Mouse (Mus musculus) stomach, embryonic 14.5 days (tissue): ENCODE measurements at regions not wholly inside any gene's neighbourhood (a gene's known extent, or its start where the extent isn't known, plus 50 kb on each side); places are given as distances from the start of the nearest gene placed in this dataset.

Experiments
- ATAC-seq: fragments of 200-750 bp; cut with Nextera tagmentation; 2 replicates; pipeline ENCODE4 v1.8.0; 2017; ENCODE audit warnings: low read depth, moderate TSS enrichment; ENCODE audit not compliant: insufficient number of reproducible peaks, insufficient read depth, low FRiP score
- H3K27ac ChIP-seq: fragments of 300-500 bp; sonication (generic); 2 replicates; pipeline ENCODE4 v1.5.1; 2014; ENCODE audit warnings: mild to moderate bottlenecking, low read length, moderate library complexity, mixed read lengths
- H3K27me3 ChIP-seq: fragments of 300-500 bp; sonication (generic); 2 replicates; pipeline ENCODE4 v1.6.1; 2014; ENCODE audit warnings: low read length, control low read depth, mixed read lengths; ENCODE audit not compliant: control insufficient read depth, insufficient read depth
- H3K36me3 ChIP-seq: fragments of 300-500 bp; sonication (generic); 2 replicates; pipeline ENCODE4 v1.6.1; 2014; ENCODE audit warnings: mild to moderate bottlenecking, control low read depth, low read length, moderate library complexity, mixed read lengths; ENCODE audit not compliant: control insufficient read depth, insufficient read depth
- H3K4me1 ChIP-seq: fragments of 300-500 bp; sonication (generic); 2 replicates; pipeline ENCODE4 v1.6.1; 2014; ENCODE audit warnings: low read length, control low read depth, mixed read lengths; ENCODE audit not compliant: control insufficient read depth, insufficient read depth
- H3K4me2 ChIP-seq: fragments of 300-500 bp; sonication (generic); replicated peaks from 2 replicates; pipeline ENCODE4 v1.6.1; 2014; ENCODE audit warnings: low read depth, low read length, control low read depth
- H3K4me3 ChIP-seq: fragments of 300-500 bp; sonication (generic); 2 replicates; pipeline ENCODE4 v1.5.1; 2014; ENCODE audit warnings: low read depth, low read length, control low read depth
- H3K9ac ChIP-seq: fragments of 300-500 bp; sonication (generic); replicated peaks from 2 replicates; pipeline ENCODE4 v1.6.1; 2014; ENCODE audit warnings: low read depth, mild to moderate bottlenecking, control low read depth, low read length, moderate library complexity, mixed read lengths
- H3K9me3 ChIP-seq: fragments of 300-500 bp; sonication (generic); 2 replicates; pipeline ENCODE4 v1.6.1; 2016; ENCODE audit warnings: low read depth, low read length, control low read depth; ENCODE audit not compliant: control insufficient read depth
- WGBS: fragments of 180-500 bp; shearing (Covaris S2); extraction: QIAGEN DNeasy Blood & Tissue Kit; methylation state at CpG from one replicate; pipeline ENCODE4 v1.1.7; 2014; 5-methylcytosine and 5-hydroxymethylcytosine counted together

DNA sequence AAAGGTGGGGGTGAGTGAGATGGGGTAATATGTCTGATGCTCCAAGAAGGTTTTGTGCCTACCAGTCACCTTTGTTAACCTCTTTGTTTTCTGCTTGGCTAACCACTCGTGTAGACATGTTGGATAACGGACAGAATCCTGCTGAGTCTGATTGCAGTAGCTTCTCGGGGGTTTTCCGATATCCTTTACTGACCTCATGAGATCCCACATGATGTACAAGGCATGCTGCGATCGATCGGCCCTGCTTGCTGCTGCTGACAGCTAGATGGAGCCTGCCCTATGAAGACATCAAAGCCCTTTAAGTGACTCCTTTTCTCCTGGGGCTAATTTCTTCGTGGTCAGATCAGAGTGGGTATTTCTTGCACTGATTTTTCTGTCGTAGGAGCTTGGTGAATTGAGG lies 591.6 kb downstream of the Tmem132b start:
- no peak overlapping the region for H3K4me2 ChIP-seq
- no peak for ATAC-seq
- H3K9ac ChIP-seq: no peak overlapping the region
- no peaks in the 10 kb centered on the region for H3K36me3 ChIP-seq
- H3K4me1 ChIP-seq: no peaks in the 10 kb centered on the region
- no peak overlapping the region for H3K4me3 ChIP-seq
- no peaks in the 10 kb centered on the region for H3K9me3 ChIP-seq
- no peak overlapping the region for H3K27ac ChIP-seq
- WGBS: 78% methylated on average over 9 of the region's 9 CpGs
- no peaks in the 10 kb centered on the region for H3K27me3 ChIP-seq

DNA sequence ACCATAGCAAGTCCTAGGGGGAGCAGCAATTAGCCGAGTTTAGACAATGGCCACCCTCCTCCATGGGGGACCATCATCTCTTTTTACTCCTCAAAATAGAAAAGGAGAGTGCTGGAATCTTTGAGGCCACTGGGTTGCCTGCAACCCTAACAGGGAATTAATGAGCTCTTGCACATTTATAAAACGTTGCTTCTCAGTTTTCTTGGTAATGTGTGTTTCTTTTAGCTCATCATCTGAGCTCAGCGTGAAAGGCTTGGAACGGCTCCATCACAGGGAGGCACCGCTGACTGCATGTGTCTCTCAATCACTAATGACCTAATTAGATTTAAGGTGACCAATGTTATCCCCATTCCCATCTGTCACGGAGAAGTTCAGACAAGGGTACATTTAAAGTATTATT lies 595.9 kb downstream of the Tmem132b start:
- H3K4me3 ChIP-seq: no peak overlapping the region
- H3K36me3 ChIP-seq: no peaks in the 10 kb centered on the region
- no peaks in the 10 kb centered on the region for H3K4me1 ChIP-seq
- ATAC-seq: no peak
- H3K4me2 ChIP-seq: no peak overlapping the region
- no peaks in the 10 kb centered on the region for H3K27me3 ChIP-seq
- no peak overlapping the region for H3K27ac ChIP-seq
- 72% methylated on average over 6 of the region's 6 CpGs for WGBS
- no peaks in the 10 kb centered on the region for H3K9me3 ChIP-seq
- no peak overlapping the region for H3K9ac ChIP-seq

DNA sequence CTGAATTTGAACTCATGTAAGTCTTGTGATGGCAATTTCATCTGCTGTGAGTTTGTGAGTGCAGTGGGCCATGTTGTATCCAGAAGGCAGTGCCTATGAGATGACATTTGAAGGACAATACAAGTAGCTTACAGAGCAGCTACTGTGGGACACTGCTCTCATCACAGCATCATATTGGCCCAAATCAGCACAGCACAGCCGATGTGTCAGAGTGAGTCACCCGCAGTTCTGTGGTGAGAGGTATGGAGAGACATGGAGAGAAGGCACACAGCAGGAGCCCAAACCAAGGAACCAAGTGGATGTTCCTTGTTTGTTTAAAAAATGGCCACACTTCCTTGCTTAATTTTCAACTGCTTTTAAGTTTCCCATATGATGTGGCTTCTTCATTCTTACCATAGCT lies 617.3 kb downstream of the Tmem132b start:
- Histone ChIP-seq H3K9me3 (no peaks in the 10 kb centered on the region), H3K9ac (no peak overlapping the region), H3K27ac (no peak overlapping the region), H3K4me3 (no peak overlapping the region), H3K4me2 (no peak overlapping the region), H3K4me1 (no peaks in the 10 kb centered on the region), H3K36me3 (no peaks in the 10 kb centered on the region), H3K27me3 (no peaks in the 10 kb centered on the region)
- ATAC-seq: no peak
- WGBS: 95% methylated on average over 2 of the region's 2 CpGs

- Histone ChIP-seq H3K4me2 (no peak overlapping the region), H3K9ac (no peak overlapping the region), H3K36me3 (no peaks in the 10 kb centered on the region), H3K4me1 (no peaks in the 10 kb centered on the region), H3K4me3 (no peak overlapping the region), H3K27ac (no peak overlapping the region), H3K9me3 (no peaks in the 10 kb centered on the region), H3K27me3 (no peaks in the 10 kb centered on the region)
- no peak for ATAC-seq
- WGBS: 60% methylated on average over 6 of the region's 6 CpGs
These were observed 623.8 kb downstream of the Tmem132b start for GRCm38 (mm10) chr5:126155216-126155880.

DNA sequence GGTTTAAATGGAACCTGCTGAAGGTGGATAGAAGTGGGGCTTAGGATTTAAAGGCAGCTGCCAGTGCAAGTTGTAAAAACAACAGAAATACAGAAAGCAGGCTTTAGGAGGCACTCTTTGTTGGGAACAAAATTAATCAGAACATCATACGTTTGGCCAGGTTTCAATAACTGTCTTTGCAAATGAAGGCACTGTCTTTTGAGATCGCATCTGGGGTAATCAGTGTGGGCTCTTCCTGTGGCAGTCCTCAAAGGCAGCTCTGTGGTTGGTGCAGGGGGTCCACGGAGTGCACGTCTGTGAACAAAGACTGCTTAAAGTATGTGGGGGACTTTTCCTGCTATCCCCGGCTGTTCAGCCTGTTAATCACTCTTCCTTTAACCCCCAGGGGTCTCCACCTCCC lies 654.5 kb downstream of the Tmem132b start:
- H3K9ac ChIP-seq: no peak overlapping the region
- H3K36me3 ChIP-seq: no peaks in the 10 kb centered on the region
- WGBS: 62% methylated on average over 5 of the region's 5 CpGs
- no peaks in the 10 kb centered on the region for H3K27me3 ChIP-seq
- no peaks in the 10 kb centered on the region for H3K9me3 ChIP-seq
- H3K27ac ChIP-seq: no peak overlapping the region
- H3K4me2 ChIP-seq: no peak overlapping the region
- no peak overlapping the region for H3K4me3 ChIP-seq
- no peak for ATAC-seq
- no peaks in the 10 kb centered on the region for H3K4me1 ChIP-seq

DNA sequence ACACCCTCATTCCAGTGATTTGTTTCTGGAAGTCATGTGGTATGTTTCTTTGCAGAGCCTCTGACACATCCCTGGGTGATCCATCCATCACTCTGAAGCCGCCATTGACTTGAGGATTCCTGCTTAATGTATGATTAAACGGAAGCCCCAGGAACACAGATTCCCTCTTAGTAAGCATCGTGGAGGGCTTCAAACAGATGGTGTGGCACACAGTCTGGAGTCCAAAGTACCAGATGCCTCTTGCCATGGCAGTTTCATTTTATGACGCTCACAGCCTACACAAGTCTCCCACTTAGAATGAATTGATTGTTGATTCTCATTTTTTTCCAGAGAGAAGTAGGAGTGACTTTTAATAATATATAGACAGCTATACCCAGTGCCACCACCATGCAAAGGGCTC lies 668.3 kb downstream of the Tmem132b start:
- no peak overlapping the region for H3K9ac ChIP-seq
- WGBS: 49% methylated on average over 4 of the region's 4 CpGs
- no peak for ATAC-seq
- H3K9me3 ChIP-seq: no peaks in the 10 kb centered on the region
- no peak overlapping the region for H3K4me3 ChIP-seq
- no peaks in the 10 kb centered on the region for H3K36me3 ChIP-seq
- no peaks in the 10 kb centered on the region for H3K27me3 ChIP-seq
- no peak overlapping the region for H3K4me2 ChIP-seq
- H3K4me1 ChIP-seq: no peaks in the 10 kb centered on the region
- no peak overlapping the region for H3K27ac ChIP-seq

GRCm38 (mm10) chr5:126201535-126201934 lies 670.0 kb downstream of the Tmem132b start:
- Histone ChIP-seq H3K9me3 (no peaks in the 10 kb centered on the region), H3K27ac (no peak overlapping the region), H3K27me3 (no peaks in the 10 kb centered on the region), H3K4me3 (no peak overlapping the region), H3K9ac (no peak overlapping the region), H3K4me2 (no peak overlapping the region), H3K36me3 (no peaks in the 10 kb centered on the region), H3K4me1 (no peaks in the 10 kb centered on the region)
- WGBS: 25% methylated on average over 4 of the region's 4 CpGs
- no peak for ATAC-seq

DNA sequence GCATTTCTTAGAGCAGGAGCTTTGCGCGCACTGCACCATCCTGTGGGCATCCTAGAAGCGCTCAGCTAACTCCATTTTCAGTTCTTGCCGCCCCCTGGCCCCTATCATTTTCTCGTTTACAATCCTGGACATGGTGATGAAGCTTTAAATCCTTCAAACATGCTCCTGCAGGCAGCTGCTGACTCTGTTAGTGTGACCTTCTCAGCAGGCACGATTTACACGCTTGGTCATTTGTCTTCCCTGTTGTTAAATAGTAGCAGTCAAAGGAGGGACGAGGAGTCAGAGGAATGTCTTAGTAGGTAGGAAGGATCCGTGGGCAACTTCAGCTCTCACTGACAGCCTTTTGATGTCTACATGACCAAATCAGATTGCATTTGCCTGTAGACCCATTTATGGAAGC lies 670.4 kb downstream of the Tmem132b start:
- Histone ChIP-seq H3K27ac (no peak overlapping the region), H3K4me3 (no peak overlapping the region), H3K4me1 (no peaks in the 10 kb centered on the region)

GRCm38 (mm10) chr5:126217016-126217415 lies 685.4 kb downstream of the Tmem132b start:
- ATAC-seq: no peak
- WGBS: 83% methylated on average over 5 of the region's 5 CpGs
- no peak overlapping the region for H3K9ac ChIP-seq
- no peaks in the 10 kb centered on the region for H3K36me3 ChIP-seq
- H3K4me3 ChIP-seq: no peak overlapping the region
- H3K27me3 ChIP-seq: no peaks in the 10 kb centered on the region
- H3K4me1 ChIP-seq: no peaks in the 10 kb centered on the region
- no peak overlapping the region for H3K27ac ChIP-seq
- no peaks in the 10 kb centered on the region for H3K9me3 ChIP-seq
- H3K4me2 ChIP-seq: no peak overlapping the region

More for the DNA sequence above, 670.4 kb downstream of the Tmem132b start:
- no peaks in the 10 kb centered on the region for H3K9me3 ChIP-seq
- H3K9ac ChIP-seq: no peak overlapping the region
- 18% methylated on average over 9 of the region's 9 CpGs for WGBS
- no peaks in the 10 kb centered on the region for H3K27me3 ChIP-seq
- H3K4me2 ChIP-seq: no peak overlapping the region
- ATAC-seq: no peak
- no peaks in the 10 kb centered on the region for H3K36me3 ChIP-seq
